Mouse (Mus musculus) stomach, embryonic 15.5 days (tissue): Measurements from ENCODE around the gene Mucl3. TPM values are rescaled to one million over a fixed set of nuclear protein-coding genes. Genes with fewer than 3 reads are reported as not detected.

Experiments used
- ATAC-seq: fragments of 200-750 bp; cut with Nextera tagmentation; 2 replicates; pipeline ENCODE4 v1.8.0; 2017; ENCODE audit warnings: low read depth, moderate number of reproducible peaks, moderate TSS enrichment; ENCODE audit not compliant: insufficient read depth, low FRiP score
- H3K27ac ChIP-seq: fragments of 300-500 bp; sonication (generic); 2 replicates; pipeline ENCODE4 v1.5.1; 2015; ENCODE audit warnings: mild to moderate bottlenecking, inconsistent platforms
- H3K27me3 ChIP-seq: fragments of 300-500 bp; sonication (generic); replicated peaks from 2 replicates; pipeline ENCODE4 v1.6.1; 2015; ENCODE audit warnings: inconsistent platforms
- H3K36me3 ChIP-seq: fragments of 300-500 bp; sonication (generic); 2 replicates; pipeline ENCODE4 v1.6.1; 2015; ENCODE audit warnings: inconsistent platforms
- H3K4me1 ChIP-seq: fragments of 300-500 bp; sonication (generic); 2 replicates; pipeline ENCODE4 v1.6.1; 2015; ENCODE audit warnings: inconsistent platforms
- H3K4me2 ChIP-seq: fragments of 300-500 bp; sonication (generic); 2 replicates; pipeline ENCODE4 v1.6.1; 2015; ENCODE audit warnings: mild to moderate bottlenecking, inconsistent platforms
- H3K4me3 ChIP-seq: fragments of 300-500 bp; sonication (generic); replicated peaks from 2 replicates; pipeline ENCODE4 v1.5.1; 2015; ENCODE audit warnings: inconsistent platforms
- H3K9ac ChIP-seq: fragments of 300-500 bp; sonication (generic); 2 replicates; pipeline ENCODE4 v1.6.1; 2015; ENCODE audit warnings: inconsistent platforms
- H3K9me3 ChIP-seq: fragments of 300-500 bp; sonication (generic); 2 replicates; pipeline ENCODE4 v1.6.1; 2016; ENCODE audit warnings: inconsistent platforms
- WGBS: fragments of 180-500 bp; shearing (Covaris S2); methylation state at CpG from one replicate; pipeline ENCODE4 v1.1.7; 2015; 5-methylcytosine and 5-hydroxymethylcytosine counted together
- polyA plus RNA-seq: library from polyadenylated mRNA; unstranded; fragments of >200 nt; fragmentation: Nextera tagmentation; extraction: Ambion mirVana; gene quantifications from 2 replicates; pipeline ENCODE4 v1.2.1, GENCODE M21; 2015

The Mucl3 gene
- polyA plus RNA-seq, 1 experiment from 2014 or later = 29.5 TPM

- H3K27ac ChIP-seq = no peak overlapping the region
- ATAC-seq = no peak
- H3K4me1 ChIP-seq = peaks cover 20% of the 10 kb centered on the region
- H3K4me3 ChIP-seq = no peak overlapping the region
- H3K9ac ChIP-seq = no peak overlapping the region
- no peaks in the 10 kb centered on the region for H3K27me3 ChIP-seq
- 93% methylated on average over 9 of the region's 9 CpGs for WGBS
- H3K9me3 ChIP-seq = no peaks in the 10 kb centered on the region
- no peak overlapping the region for H3K4me2 ChIP-seq
- peaks cover 17% of the 10 kb centered on the region; the same call in 1 of the 2 replicates for H3K36me3 ChIP-seq
Observed at GRCm38 (mm10) chr17:35669731-35670130, 26.2 kb upstream of the Mucl3 start.

DNA sequence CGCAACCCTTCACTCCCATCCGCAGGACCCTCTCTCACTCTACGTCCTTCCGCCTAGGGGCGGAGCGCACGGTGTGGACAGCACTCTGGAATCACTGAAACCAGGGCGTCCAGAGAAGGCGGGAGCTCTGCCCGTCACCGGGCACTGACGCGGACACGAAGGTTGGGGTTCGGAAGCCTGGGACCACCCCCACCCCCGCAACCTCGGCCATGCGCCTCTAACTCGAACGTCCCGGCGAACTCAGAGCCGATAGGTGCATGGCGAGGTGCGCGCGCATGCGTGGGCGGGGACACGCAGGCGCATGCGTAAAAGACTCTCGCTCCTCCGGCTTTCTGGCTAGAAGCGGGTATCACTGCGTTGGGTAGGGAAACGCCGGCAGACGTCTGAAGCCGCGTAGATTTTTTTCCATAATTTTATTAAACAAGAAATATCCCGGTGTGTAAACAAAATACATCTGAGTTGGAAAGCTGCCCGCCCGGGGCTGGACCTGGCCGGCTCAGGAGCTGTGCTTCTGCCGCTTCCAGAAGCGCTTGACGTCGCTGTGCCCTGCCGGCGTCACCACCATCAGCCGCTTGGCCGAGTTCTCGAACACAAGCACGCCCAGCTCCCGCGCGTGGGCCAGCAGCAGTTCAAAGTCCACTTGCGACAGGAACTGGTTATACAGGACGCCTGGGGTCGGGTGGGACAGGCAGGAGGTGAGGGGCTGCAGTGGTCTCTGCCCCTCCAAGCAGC lies 24.0 kb upstream of the Mucl3 start, which contains the start of gene Vars2:
Gene Vars2 (minus strand): TSS at position 259 of the 732 bp plus-strand sequence.
- peak within 1 kb of the TSS; percentile 80 for H3K4me2 ChIP-seq
- H3K9ac ChIP-seq = peak within 1 kb of the TSS; percentile 83
- peaks cover 12% of the 10 kb centered on the region for H3K4me1 ChIP-seq
- peak; percentile 79 for ATAC-seq
- under 1% methylated on average over 61 of the region's 61 CpGs for WGBS
- no peaks in the 10 kb centered on the region for H3K27me3 ChIP-seq
- peaks cover 32% of the 10 kb centered on the region for H3K36me3 ChIP-seq
- H3K4me3 ChIP-seq = peak within 1 kb of the TSS; percentile 77
- H3K9me3 ChIP-seq = no peaks in the 10 kb centered on the region
- H3K27ac ChIP-seq = peak within 1 kb of the TSS; percentile 81

DNA sequence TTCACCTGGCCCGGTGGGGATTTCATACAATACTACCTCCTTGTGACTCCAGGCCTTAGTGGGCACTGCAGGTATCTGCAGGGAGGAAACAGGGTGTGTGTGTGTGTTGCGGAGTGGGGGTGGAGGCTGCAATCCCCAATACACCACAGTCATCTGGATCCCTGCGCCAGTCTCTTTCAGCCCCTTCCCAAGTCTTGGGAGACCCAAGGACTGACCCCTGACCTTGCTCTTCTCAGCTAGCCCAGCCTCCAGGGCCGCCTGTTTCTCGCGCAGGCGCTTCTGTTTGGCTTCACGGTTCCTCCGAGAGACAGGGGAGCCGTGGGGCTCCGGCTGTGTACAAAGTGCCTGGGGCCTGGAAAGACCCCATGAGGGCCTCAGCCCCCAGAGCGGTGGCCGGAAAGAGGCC lies 23.4 kb upstream of the Mucl3 start:
- ATAC-seq = peak; percentile 27
- 1% methylated on average over 13 of the region's 13 CpGs for WGBS
- H3K27ac ChIP-seq = peak overlapping the region; percentile 81
- peak overlapping the region; percentile 80 for H3K4me2 ChIP-seq
- peaks cover 12% of the 10 kb centered on the region for H3K4me1 ChIP-seq
- peak overlapping the region; percentile 83 for H3K9ac ChIP-seq
- H3K27me3 ChIP-seq = no peaks in the 10 kb centered on the region
- peak overlapping the region; percentile 77 for H3K4me3 ChIP-seq
- peaks cover 32% of the 10 kb centered on the region for H3K36me3 ChIP-seq
- H3K9me3 ChIP-seq = no peaks in the 10 kb centered on the region

GRCm38 (mm10) chr17:35665957-35666515 lies 22.5 kb upstream of the Mucl3 start:
- Histone ChIP-seq H3K36me3 (peaks cover 36% of the 10 kb centered on the region), H3K27ac (no peak overlapping the region), H3K4me1 (peaks cover 12% of the 10 kb centered on the region), H3K9ac (no peak overlapping the region), H3K4me3 (no peak overlapping the region), H3K27me3 (no peaks in the 10 kb centered on the region), H3K4me2 (peak overlapping the region; percentile 80), H3K9me3 (no peaks in the 10 kb centered on the region)
- ATAC-seq = no peak; the same call in 1 of the 2 replicates
- 70% methylated on average over 17 of the region's 17 CpGs for WGBS

DNA sequence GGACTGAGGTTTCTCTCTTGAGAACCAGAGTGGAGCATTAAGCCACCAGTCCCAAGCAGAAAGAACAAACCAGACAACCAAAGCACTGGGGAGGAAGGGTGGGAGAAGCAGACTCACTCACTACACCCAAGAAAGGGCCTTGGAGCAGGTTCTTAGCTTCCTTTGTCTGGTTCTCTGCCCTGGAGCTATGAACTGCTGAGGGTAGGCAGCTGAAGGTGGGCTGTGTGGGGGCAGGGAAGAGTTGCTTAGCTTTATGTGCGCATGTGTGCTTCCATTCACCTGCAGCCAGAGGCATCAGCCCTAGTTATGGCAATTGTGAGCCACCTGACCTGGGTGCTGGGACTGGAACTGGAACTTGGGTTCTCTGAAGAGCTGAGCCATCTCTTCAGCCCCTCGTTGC lies 9.6 kb upstream of the Mucl3 start:
- 71% methylated on average over 2 of the region's 2 CpGs for WGBS
- H3K36me3 ChIP-seq = peaks cover 23% of the 10 kb centered on the region
- H3K9me3 ChIP-seq = no peaks in the 10 kb centered on the region
- 0 out of 2 replicates have a peak, but pooled peaks cover 12% of the 10 kb centered on the region for H3K4me1 ChIP-seq
- H3K9ac ChIP-seq = no peak overlapping the region
- H3K27me3 ChIP-seq = no peaks in the 10 kb centered on the region
- no peak overlapping the region; the same call in 1 of the 2 replicates for H3K27ac ChIP-seq
- H3K4me2 ChIP-seq = no peak overlapping the region
- no peak overlapping the region for H3K4me3 ChIP-seq
- ATAC-seq = no peak

DNA sequence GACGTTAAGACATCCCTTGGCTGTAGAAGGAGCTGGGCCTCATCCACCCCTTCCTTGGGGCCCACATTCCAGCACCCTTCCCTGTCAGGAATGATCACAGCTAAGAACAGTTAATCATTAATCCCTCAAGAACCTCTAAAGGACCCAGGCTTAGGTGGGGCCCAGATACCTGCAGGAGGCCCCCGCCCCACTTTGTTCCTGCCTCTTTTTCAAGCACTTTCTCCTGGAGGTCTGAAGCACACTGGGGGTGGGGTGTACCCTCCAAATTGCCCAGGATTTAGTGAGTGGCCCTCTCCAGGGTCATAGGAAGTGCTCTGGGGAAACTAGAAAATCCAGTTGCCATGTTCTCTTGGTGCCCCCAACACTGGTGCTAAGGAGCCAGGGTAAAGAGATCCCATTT lies 5.9 kb upstream of the Mucl3 start:
- no peaks in the 10 kb centered on the region for H3K9me3 ChIP-seq
- no peaks in the 10 kb centered on the region for H3K27me3 ChIP-seq
- peak overlapping the region; percentile 88 for H3K27ac ChIP-seq
- H3K4me1 ChIP-seq = 0 out of 2 replicates have a peak, but pooled peaks cover 12% of the 10 kb centered on the region
- no peaks in the 10 kb centered on the region for H3K36me3 ChIP-seq
- peak; percentile 81 for ATAC-seq
- 40% methylated on average over 2 of the region's 2 CpGs for WGBS
- peak overlapping the region; percentile 25; the same call in 1 of the 2 replicates for H3K4me2 ChIP-seq
- H3K9ac ChIP-seq = no peak overlapping the region; the same call in 1 of the 2 replicates
- H3K4me3 ChIP-seq = no peak overlapping the region

DNA sequence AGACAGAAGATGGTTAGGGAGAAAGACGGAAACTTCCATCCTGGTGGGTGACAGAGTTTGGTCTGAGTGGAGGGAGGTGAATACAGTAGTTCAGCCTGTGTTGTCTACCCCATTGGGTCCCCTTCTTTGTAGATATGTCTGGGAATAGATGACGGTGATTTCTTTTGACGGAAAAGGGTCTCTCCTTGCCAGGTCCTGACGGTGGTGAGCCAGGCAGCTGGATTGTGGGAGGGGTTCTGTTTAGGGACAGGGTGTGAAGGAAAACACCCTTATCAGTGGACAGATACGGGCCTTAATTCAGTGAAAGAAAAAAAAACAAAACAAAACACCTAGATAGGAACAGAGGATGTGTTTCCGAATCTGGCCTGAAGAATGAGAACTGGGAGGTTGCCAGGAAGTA lies 4.1 kb downstream of the Mucl3 start:
- Histone ChIP-seq H3K9ac (no peak overlapping the region), H3K4me2 (peak overlapping the region; percentile 32; the same call in 1 of the 2 replicates), H3K36me3 (no peaks in the 10 kb centered on the region), H3K9me3 (no peaks in the 10 kb centered on the region), H3K4me3 (0 out of 2 replicates have a peak overlapping the region, but pooled peaks have one; percentile 2), H3K27ac (peak overlapping the region; percentile 83), H3K4me1 (peaks cover 7% of the 10 kb centered on the region; the same call in 1 of the 2 replicates), H3K27me3 (no peaks in the 10 kb centered on the region)
- 42% methylated on average over 6 of the region's 6 CpGs for WGBS
- ATAC-seq = no peak

DNA sequence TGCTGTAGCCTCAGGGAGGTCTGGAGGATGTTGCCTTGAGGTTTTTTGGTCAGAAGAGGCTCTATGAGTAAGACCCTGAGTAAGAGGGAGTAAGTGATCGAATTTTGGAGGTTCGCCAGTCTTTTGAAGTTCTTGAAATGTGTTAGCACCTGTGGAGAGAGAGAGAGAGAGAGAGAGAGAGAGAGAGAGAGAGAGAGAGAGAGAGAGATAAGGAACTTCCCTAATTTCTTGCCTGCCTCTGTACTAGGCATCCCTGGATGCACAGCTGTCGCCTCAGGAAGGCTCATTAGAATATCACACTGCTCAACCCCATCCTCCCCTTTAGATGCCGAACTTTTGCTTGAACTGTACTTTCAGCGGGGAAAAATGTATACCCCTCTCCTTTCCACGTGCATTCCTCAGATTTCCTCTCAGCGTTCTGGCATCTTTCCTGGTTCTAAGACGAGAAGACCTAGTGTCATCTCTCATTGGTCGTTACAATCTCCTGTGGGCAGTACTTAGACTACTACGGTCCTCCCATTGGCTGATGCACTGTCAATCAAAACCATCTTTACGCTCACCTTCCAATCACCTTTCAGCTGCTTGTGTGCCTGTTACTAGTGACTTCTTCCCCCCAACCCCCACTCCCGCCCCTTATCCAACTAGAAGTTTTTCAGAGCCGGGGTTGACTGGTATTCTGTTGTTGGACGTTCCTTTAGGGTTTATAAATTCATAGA lies 4.9 kb downstream of the Mucl3 start:
- Histone ChIP-seq H3K9me3 (no peaks in the 10 kb centered on the region), H3K4me1 (peaks cover 7% of the 10 kb centered on the region; the same call in 1 of the 2 replicates), H3K36me3 (no peaks in the 10 kb centered on the region), H3K9ac (no peak overlapping the region), H3K27me3 (no peaks in the 10 kb centered on the region), H3K4me3 (0 out of 2 replicates have a peak overlapping the region, but pooled peaks have one; percentile 2), H3K4me2 (peak overlapping the region; percentile 32; the same call in 1 of the 2 replicates), H3K27ac (peak overlapping the region; percentile 83)
- peak; percentile 89 for ATAC-seq
- 19% methylated on average over 14 of the region's 14 CpGs for WGBS

GRCm38 (mm10) chr17:35636363-35636762 lies 7.1 kb downstream of the Mucl3 start:
- Histone ChIP-seq H3K27ac (no peak overlapping the region), H3K4me2 (no peak overlapping the region)
- no peak for ATAC-seq

GRCm38 (mm10) chr17:35635699-35636111 lies 7.8 kb downstream of the Mucl3 start:
- Histone ChIP-seq H3K27me3 (no peaks in the 10 kb centered on the region), H3K4me3 (peak overlapping the region; percentile 40), H3K27ac (0 out of 2 replicates have a peak overlapping the region, but pooled peaks have one; percentile 31), H3K36me3 (no peaks in the 10 kb centered on the region), H3K9ac (no peak overlapping the region), H3K9me3 (no peaks in the 10 kb centered on the region), H3K4me1 (peaks cover 7% of the 10 kb centered on the region; the same call in 1 of the 2 replicates), H3K4me2 (peak overlapping the region; percentile 62)
- 0 out of 2 replicates have a peak, but pooled peaks have one; percentile 6 for ATAC-seq
- 2% methylated on average over 15 of the region's 15 CpGs for WGBS

More at GRCm38 (mm10) chr17:35636363-35636762, 7.1 kb downstream of the Mucl3 start:
- no peaks in the 10 kb centered on the region for H3K9me3 ChIP-seq
- no peak overlapping the region for H3K4me3 ChIP-seq
- 30% methylated on average over 5 of the region's 5 CpGs for WGBS
- no peaks in the 10 kb centered on the region for H3K36me3 ChIP-seq
- H3K9ac ChIP-seq = no peak overlapping the region
- peaks cover 7% of the 10 kb centered on the region; the same call in 1 of the 2 replicates for H3K4me1 ChIP-seq
- no peaks in the 10 kb centered on the region for H3K27me3 ChIP-seq

DNA sequence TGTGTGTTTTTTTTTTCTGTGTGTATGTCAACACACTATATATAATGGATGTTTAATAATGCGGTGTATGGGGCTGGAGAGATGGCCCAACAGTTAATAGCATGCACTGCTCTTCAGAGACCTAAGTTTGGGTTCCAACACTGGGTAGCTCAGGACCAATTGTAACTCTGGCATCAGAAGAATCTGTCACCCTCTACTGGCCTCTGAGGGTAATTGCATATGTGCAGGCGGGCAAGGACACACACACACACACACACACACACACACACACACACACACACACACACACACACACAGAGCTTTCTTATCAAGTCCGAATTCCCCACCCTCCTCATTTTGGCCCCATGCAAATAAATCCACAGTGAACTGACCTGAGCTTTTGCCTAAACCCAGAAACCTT lies 8.3 kb downstream of the Mucl3 start:
- no peaks in the 10 kb centered on the region for H3K9me3 ChIP-seq
- ATAC-seq = no peak
- no peaks in the 10 kb centered on the region for H3K36me3 ChIP-seq
- no peaks in the 10 kb centered on the region for H3K27me3 ChIP-seq
- H3K4me3 ChIP-seq = no peak overlapping the region
- no peak overlapping the region for H3K9ac ChIP-seq
- H3K27ac ChIP-seq = no peak overlapping the region
- no peak overlapping the region for H3K4me2 ChIP-seq
- 73% methylated on average over 3 of the region's 3 CpGs for WGBS
- H3K4me1 ChIP-seq = peaks cover 7% of the 10 kb centered on the region; the same call in 1 of the 2 replicates
